Mouse (Mus musculus) limb, embryonic 12.5 days (tissue): ENCODE data around the gene Ggcx. TPM values are rescaled to one million over a fixed set of nuclear protein-coding genes. Genes with fewer than 3 reads are reported as not detected.
A peak's percentile ranks its signal among the peaks of the same experiment; 100 is the strongest.

Experiments
- ATAC-seq: fragments of 200-750 bp; cut with Nextera tagmentation; 2 replicates; pipeline ENCODE4 v1.8.0; 2017; ENCODE audit warnings: low read depth, moderate TSS enrichment; ENCODE audit not compliant: insufficient number of reproducible peaks, insufficient read depth, low FRiP score, low TSS enrichment
- H3K27ac ChIP-seq: fragments of 300-500 bp; sonication (generic); 2 replicates; pipeline ENCODE4 v1.5.1; 2016; ENCODE audit warnings: mild to moderate bottlenecking, moderate library complexity
- H3K27me3 ChIP-seq: fragments of 300-500 bp; sonication (generic); 2 replicates; pipeline ENCODE4 v1.6.1; 2016; ENCODE audit warnings: mild to moderate bottlenecking, moderate library complexity
- H3K36me3 ChIP-seq: fragments of 300-500 bp; sonication (generic); 2 replicates; pipeline ENCODE4 v1.6.1; 2016; ENCODE audit warnings: mild to moderate bottlenecking, moderate library complexity
- H3K4me1 ChIP-seq: fragments of 300-500 bp; sonication (generic); replicated peaks from 2 replicates; pipeline ENCODE4 v1.6.1; 2016
- H3K4me2 ChIP-seq: fragments of 300-500 bp; sonication (generic); 2 replicates; pipeline ENCODE4 v1.6.1; 2016; ENCODE audit warnings: mild to moderate bottlenecking, moderate library complexity
- H3K4me3 ChIP-seq: fragments of 300-500 bp; sonication (generic); replicated peaks from 2 replicates; pipeline ENCODE4 v1.5.1; 2016; ENCODE audit warnings: mild to moderate bottlenecking
- H3K9ac ChIP-seq: fragments of 300-500 bp; sonication (generic); replicated peaks from 2 replicates; pipeline ENCODE4 v1.6.1; 2016; ENCODE audit warnings: mild to moderate bottlenecking, moderate library complexity
- H3K9me3 ChIP-seq: fragments of 300-500 bp; sonication (generic); 2 replicates; pipeline ENCODE4 v1.6.1; 2016; ENCODE audit warnings: mild to moderate bottlenecking, moderate library complexity
- WGBS: fragments of 180-500 bp; shearing (Covaris S2); methylation state at CpG from one replicate; pipeline ENCODE4 v1.1.7; 2016; 5-methylcytosine and 5-hydroxymethylcytosine counted together
- polyA plus RNA-seq: library from polyadenylated mRNA; unstranded; fragments of >200 nt; fragmentation: Nextera tagmentation; extraction: Ambion mirVana; gene quantifications from 2 replicates; pipeline ENCODE4 v1.2.1, GENCODE M21; 2016

Gene Ggcx
- polyA plus RNA-seq, 1 experiment from 2014 or later = 34.0 TPM

- Histone ChIP-seq H3K4me3 (no peak overlapping the region), H3K9ac (no peak overlapping the region)
Measured at GRCm38 (mm10) chr6:72388266-72388665, 25.8 kb upstream of the Ggcx start.

DNA sequence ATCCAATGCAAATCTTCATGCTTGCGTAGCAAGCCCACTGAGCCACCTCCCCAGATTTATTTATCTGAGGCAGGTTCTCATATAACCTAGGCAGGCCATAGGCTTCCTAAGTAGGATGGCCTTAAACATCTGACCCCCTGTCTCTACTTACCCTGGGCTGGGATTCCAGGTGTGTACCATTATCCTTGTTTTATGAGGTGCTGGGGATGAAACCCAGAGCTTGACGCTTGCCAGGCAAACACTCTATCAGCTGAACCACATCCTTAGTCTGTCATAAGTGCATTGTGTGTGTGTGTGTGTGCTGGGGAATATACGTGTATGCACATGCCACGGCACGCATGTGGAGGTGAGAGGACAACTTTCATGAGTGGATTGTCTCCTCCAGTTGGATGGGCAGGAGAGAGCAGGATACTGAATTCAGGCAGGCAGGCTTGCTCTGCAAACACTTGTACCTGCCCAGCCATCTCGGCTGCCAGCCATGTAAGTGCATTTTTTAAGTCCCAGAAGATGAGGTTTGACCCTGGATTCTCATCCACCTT lies 25.2 kb upstream of the Ggcx start:
- no peak for ATAC-seq
- Histone ChIP-seq H3K4me1 (peaks cover 32% of the 10 kb centered on the region), H3K27ac (no peak overlapping the region; the same call in 1 of the 2 replicates), H3K9me3 (no peaks in the 10 kb centered on the region), H3K27me3 (no peaks in the 10 kb centered on the region), H3K4me2 (peak overlapping the region; percentile 67), H3K4me3 (peak overlapping the region; percentile 54; the same call in 1 of the 2 replicates), H3K36me3 (peaks cover 26% of the 10 kb centered on the region), H3K9ac (peak overlapping the region; percentile 72)
- WGBS = 43% methylated on average over 6 of the region's 6 CpGs

More at GRCm38 (mm10) chr6:72388266-72388665, 25.8 kb upstream of the Ggcx start:
- H3K9me3 ChIP-seq = no peaks in the 10 kb centered on the region
- H3K27ac ChIP-seq = no peak overlapping the region
- H3K36me3 ChIP-seq = peaks cover 26% of the 10 kb centered on the region
- ATAC-seq = no peak
- WGBS = 44% methylated on average over 10 of the region's 10 CpGs
- H3K4me2 ChIP-seq = peak overlapping the region; percentile 67; the same call in 1 of the 2 replicates
- H3K4me1 ChIP-seq = peaks cover 32% of the 10 kb centered on the region
- H3K27me3 ChIP-seq = no peaks in the 10 kb centered on the region

GRCm38 (mm10) chr6:72389471-72389940 lies 24.6 kb upstream of the Ggcx start:
- H3K27me3 ChIP-seq = no peaks in the 10 kb centered on the region
- H3K9me3 ChIP-seq = no peaks in the 10 kb centered on the region
- H3K4me3 ChIP-seq = peak overlapping the region; percentile 54
- peaks cover 32% of the 10 kb centered on the region for H3K4me1 ChIP-seq
- H3K27ac ChIP-seq = peak overlapping the region; percentile 94
- peaks cover 20% of the 10 kb centered on the region for H3K36me3 ChIP-seq
- ATAC-seq = peak; percentile 48; the same call in 1 of the 2 replicates
- H3K9ac ChIP-seq = peak overlapping the region; percentile 72
- WGBS = 19% methylated on average over 13 of the region's 13 CpGs
- peak overlapping the region; percentile 67 for H3K4me2 ChIP-seq

- Histone ChIP-seq H3K9me3 (no peaks in the 10 kb centered on the region), H3K4me1 (peaks cover 32% of the 10 kb centered on the region), H3K36me3 (peaks cover 13% of the 10 kb centered on the region), H3K27ac (peak within 1 kb of the TSS; percentile 94), H3K27me3 (no peaks in the 10 kb centered on the region), H3K9ac (peak within 1 kb of the TSS; percentile 72), H3K4me2 (peak within 1 kb of the TSS; percentile 67), H3K4me3 (peak within 1 kb of the TSS; percentile 54)
- WGBS = 2% methylated on average over 33 of the region's 33 CpGs
- ATAC-seq = peak; percentile 67; the same call in 1 of the 2 replicates
Measured at GRCm38 (mm10) chr6:72389941-72390771, 24.0 kb upstream of the Ggcx start, which contains the start of gene Vamp8. Vamp8 (minus strand) TSS chr6:72390703.

DNA sequence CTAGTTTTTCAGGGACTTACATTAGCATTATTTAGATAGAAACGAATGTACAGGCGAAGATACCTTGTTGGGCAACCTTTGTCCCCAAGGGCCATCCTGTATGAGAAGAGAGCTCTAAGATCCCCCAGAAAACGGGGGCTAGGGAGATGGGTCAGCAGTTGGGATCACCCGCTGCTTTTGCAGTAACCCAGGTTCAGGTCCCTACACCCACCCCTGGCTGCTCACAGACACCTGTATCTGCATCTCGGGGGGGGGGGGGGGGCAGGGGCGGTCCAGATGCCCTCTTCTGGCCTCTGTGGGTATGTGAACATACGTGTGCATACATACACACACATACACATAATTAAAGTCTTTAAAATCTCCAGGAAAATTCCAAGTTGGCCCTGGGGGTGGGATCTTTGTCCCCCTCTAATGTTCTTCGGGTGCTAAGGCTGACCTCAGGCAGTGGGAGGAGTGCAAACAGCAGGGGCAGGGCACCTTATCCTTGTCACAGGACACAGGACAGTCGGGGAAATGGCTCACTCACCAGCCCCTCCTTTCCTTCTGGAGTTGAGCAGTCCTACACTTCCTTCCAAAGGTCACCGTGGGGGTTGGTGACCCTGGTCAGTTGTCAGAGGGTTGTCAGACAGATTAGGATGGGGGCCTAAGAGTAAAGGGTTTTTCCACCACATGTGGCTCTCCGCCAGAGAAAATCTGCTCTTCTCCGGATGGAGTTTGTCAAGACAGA lies 23.1 kb upstream of the Ggcx start:
- Histone ChIP-seq H3K4me3 (peak overlapping the region; percentile 54), H3K36me3 (peaks cover 6% of the 10 kb centered on the region; the same call in 1 of the 2 replicates), H3K27me3 (no peaks in the 10 kb centered on the region), H3K9ac (peak overlapping the region; percentile 72), H3K9me3 (no peaks in the 10 kb centered on the region), H3K27ac (peak overlapping the region; percentile 94), H3K4me1 (peaks cover 32% of the 10 kb centered on the region), H3K4me2 (peak overlapping the region; percentile 67)
- WGBS = 18% methylated on average over 12 of the region's 12 CpGs
- no peak for ATAC-seq

DNA sequence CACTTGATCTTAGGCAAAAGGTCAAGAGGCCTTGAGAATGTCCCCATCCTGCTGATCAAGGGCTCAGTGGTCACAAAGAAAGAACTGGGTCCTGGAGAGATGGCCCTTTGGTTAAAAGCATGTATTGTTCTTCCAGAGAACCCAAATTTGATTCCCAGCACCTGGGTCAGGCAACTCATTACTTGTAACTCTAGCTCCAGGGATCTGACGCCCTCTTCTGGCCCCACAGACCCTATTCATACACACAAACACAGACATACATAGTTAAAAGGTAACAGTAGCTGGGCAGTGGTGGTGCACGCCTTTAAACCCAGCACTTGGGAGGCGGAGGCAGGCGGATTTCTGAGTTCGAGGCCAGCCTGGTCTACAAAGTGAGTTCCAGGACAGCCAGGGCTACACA lies 21.8 kb upstream of the Ggcx start:
- no peaks in the 10 kb centered on the region; the same call in 1 of the 2 replicates for H3K36me3 ChIP-seq
- no peak overlapping the region for H3K9ac ChIP-seq
- no peaks in the 10 kb centered on the region for H3K9me3 ChIP-seq
- H3K27me3 ChIP-seq = no peaks in the 10 kb centered on the region
- no peak overlapping the region for H3K27ac ChIP-seq
- no peak for ATAC-seq
- WGBS = 90% methylated on average over 5 of the region's 5 CpGs
- no peak overlapping the region for H3K4me3 ChIP-seq
- no peak overlapping the region for H3K4me2 ChIP-seq
- peaks cover 32% of the 10 kb centered on the region for H3K4me1 ChIP-seq

GRCm38 (mm10) chr6:72396837-72397251 lies 17.3 kb upstream of the Ggcx start:
- no peak overlapping the region for H3K27ac ChIP-seq
- no peaks in the 10 kb centered on the region for H3K36me3 ChIP-seq
- no peak overlapping the region for H3K4me2 ChIP-seq
- H3K9ac ChIP-seq = no peak overlapping the region
- no peaks in the 10 kb centered on the region for H3K4me1 ChIP-seq
- WGBS = 80% methylated on average over 10 of the region's 10 CpGs
- H3K9me3 ChIP-seq = no peaks in the 10 kb centered on the region
- H3K27me3 ChIP-seq = no peaks in the 10 kb centered on the region
- ATAC-seq = no peak
- no peak overlapping the region for H3K4me3 ChIP-seq

- Histone ChIP-seq H3K4me3 (no peak overlapping the region), H3K36me3 (no peaks in the 10 kb centered on the region), H3K4me2 (no peak overlapping the region), H3K9me3 (no peaks in the 10 kb centered on the region), H3K9ac (no peak overlapping the region), H3K4me1 (no peaks in the 10 kb centered on the region), H3K27me3 (no peaks in the 10 kb centered on the region), H3K27ac (no peak overlapping the region)
- WGBS = 45% methylated on average over 2 of the region's 2 CpGs
- no peak for ATAC-seq
Measured at GRCm38 (mm10) chr6:72399967-72400366, 14.1 kb upstream of the Ggcx start.

- H3K4me2 ChIP-seq = no peak overlapping the region
- 12% methylated on average over 7 of the region's 7 CpGs for WGBS
- H3K9me3 ChIP-seq = no peaks in the 10 kb centered on the region
- H3K27ac ChIP-seq = no peak overlapping the region
- ATAC-seq = no peak
- no peaks in the 10 kb centered on the region; the same call in 1 of the 2 replicates for H3K27me3 ChIP-seq
- H3K36me3 ChIP-seq = no peaks in the 10 kb centered on the region
- no peak overlapping the region for H3K4me3 ChIP-seq
- H3K9ac ChIP-seq = no peak overlapping the region
- H3K4me1 ChIP-seq = no peaks in the 10 kb centered on the region
Measured at GRCm38 (mm10) chr6:72401875-72402274, 12.2 kb upstream of the Ggcx start.

- Histone ChIP-seq H3K4me3 (no peak overlapping the region), H3K9ac (no peak overlapping the region), H3K4me2 (no peak overlapping the region), H3K27me3 (no peaks in the 10 kb centered on the region; the same call in 1 of the 2 replicates), H3K4me1 (no peaks in the 10 kb centered on the region), H3K36me3 (no peaks in the 10 kb centered on the region), H3K27ac (no peak overlapping the region), H3K9me3 (no peaks in the 10 kb centered on the region)
- ATAC-seq = no peak
- 76% methylated on average over 7 of the region's 7 CpGs for WGBS
Measured at GRCm38 (mm10) chr6:72405356-72405755, 8.8 kb upstream of the Ggcx start.

- no peak overlapping the region for H3K27ac ChIP-seq
- no peaks in the 10 kb centered on the region for H3K9me3 ChIP-seq
- H3K9ac ChIP-seq = no peak overlapping the region
- no peak overlapping the region for H3K4me3 ChIP-seq
- WGBS = under 1% methylated on average over 5 of the region's 5 CpGs
- ATAC-seq = peak; percentile 39; the same call in 1 of the 2 replicates
- no peaks in the 10 kb centered on the region; the same call in 1 of the 2 replicates for H3K27me3 ChIP-seq
- no peak overlapping the region for H3K4me2 ChIP-seq
- H3K36me3 ChIP-seq = no peaks in the 10 kb centered on the region
- no peaks in the 10 kb centered on the region for H3K4me1 ChIP-seq
Measured at GRCm38 (mm10) chr6:72407119-72407518, 7.0 kb upstream of the Ggcx start.
